Mouse (Mus musculus) heart, adult 11 months (tissue): ENCODE results near the gene Cabp7.
"Not testable (repeated sequence)": the region's sequence is repeated elsewhere in the genome, so short reads cannot be mapped to it uniquely, and the experiment has no call there.

Source experiments
- DNase-seq: peaks from one replicate; pipeline ENCODE4 v3.0.0; 2022

Gene Cabp7

DNA sequence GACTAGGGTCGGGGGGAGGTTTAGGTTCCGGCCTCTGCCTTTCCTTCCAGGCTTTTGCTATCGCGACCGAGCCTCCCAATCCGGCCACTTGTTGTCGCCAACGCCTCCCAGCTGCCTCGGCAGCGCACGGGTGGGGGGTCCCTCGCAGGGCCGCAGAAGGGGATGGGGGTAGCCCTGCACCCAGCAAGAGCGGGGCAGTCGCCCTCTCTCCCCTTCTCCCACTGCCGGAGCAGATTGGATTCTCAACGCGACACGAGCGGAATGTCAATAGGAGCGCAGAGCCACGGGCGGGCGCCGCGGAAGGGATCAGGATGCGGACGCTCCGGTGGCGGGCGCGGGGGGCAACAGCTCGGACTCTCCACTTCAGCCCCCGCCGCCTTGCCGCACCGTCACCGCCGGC lies 609 bp downstream of the Cabp7 start:
- no peak for DNase-seq

DNA sequence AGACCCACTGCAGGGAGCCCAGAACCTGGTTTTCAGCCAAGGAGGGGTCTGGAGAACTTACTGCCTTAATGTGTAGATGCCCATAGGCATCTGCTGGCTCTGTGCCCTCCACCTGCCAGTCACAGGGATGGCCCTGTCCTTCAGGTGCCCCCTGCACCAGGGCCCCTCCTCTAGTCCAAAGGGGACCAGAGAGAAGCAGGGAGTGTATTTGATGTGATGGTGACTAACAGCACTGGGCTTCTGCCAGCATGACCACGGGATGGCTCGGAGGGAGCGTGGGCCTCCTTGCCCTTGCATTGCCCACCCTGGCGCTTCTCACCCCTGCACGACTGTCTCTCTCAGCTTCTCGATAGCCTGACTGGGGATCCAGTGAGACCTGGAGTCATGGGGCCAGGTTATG lies 1.9 kb downstream of the Cabp7 start:
- DNase-seq: peak; percentile 89

DNA sequence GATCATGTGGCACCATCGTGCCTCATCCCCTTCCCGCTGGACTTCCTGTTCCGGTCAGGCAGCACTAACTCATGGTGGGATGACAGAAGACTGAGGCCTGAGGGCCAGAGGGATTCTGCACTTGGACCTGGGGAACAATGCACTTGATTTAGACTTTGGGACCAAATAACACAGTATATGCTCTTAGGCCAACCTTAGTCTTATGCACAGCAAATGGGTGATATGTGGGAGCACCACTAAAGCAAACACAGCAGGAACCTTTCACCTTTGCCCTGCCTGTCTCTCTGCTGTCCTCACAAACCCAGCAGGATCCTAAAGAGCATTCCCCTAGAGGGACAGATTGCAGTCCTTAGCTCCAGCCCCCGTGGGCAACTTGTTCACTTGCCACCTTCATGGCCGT lies 5.8 kb downstream of the Cabp7 start:
- DNase-seq: no peak

DNA sequence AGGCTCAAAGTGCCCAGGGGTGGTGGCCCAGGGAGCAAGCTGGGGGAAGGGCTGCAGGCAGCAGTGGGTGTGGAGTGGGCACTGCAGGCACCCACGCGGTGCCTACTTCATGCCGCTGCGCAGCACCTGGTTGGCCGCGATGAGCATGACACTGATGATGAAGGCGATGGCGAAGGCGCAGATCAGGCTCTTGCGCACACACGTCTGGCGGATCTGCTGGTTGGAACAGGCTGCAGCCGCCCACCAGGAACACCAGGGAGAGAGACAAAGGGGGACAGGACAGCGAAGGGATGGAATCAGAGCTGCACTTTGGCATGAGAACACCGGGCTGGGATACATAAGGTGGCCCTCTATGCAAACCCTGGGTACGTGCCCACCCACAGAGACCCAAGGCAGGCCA lies 7.9 kb downstream of the Cabp7 start:
- DNase-seq: peak; percentile 83

DNA sequence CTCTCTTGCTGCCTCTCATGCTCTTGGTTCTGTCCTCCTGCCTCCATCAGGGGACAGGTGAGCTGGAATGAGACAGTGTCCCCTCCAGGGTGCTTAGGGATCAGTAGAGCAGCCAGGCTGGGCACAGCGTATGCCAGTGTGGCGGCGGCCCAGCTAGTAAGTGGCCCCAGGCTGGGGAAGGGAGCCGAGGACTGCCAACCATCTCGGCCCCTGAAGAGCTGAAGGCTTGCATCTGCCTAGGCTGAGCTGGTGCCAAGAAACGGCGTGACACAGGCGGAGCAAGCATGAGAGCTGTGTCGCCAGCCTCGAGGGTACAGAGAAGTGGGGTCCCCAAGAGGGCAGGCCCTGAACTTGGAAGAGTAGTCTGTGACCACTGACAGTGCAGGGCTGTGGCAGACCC lies 8.9 kb downstream of the Cabp7 start:
- no peak for DNase-seq

DNA sequence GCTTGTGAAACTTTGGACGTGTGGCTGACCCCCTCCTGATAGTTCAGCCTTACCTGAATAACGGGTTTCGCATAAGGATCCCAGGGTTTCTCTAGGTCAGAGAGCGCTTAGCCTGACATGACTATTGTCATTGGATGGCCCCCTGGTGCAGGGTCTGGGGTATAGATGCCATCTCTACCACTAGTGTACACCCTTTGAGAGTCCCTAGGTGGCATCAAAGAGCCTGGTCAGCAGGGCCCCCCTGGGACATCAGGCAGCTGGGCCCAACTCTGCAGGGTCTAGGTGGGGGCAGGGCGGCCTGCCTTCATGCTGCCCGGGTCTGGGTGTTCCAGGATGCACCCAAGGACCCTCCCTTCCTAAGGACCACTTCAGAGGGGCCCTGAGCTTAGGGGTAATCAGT lies 10.2 kb downstream of the Cabp7 start:
- DNase-seq: peak; percentile 83

DNA sequence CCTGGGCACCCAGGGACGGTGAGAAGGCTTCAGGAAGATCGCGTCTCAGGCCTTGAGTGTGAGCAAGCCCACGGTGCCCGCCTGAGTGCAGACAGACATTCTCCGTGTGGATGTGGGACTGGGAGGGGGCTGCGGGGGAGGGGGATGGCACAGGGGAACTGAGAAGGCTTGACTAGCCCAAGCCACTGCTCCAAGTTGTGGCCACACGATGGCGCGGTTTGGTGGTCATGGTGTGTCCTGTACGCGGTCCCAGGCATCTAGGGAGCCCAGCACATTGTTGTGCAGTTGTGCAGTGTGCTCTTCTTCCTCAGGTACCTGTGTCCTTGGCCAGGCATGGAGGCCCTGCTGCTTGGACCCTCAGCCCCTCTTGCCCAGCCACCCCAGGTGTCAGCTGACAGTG lies 12.4 kb downstream of the Cabp7 start:
- DNase-seq: no peak

DNA sequence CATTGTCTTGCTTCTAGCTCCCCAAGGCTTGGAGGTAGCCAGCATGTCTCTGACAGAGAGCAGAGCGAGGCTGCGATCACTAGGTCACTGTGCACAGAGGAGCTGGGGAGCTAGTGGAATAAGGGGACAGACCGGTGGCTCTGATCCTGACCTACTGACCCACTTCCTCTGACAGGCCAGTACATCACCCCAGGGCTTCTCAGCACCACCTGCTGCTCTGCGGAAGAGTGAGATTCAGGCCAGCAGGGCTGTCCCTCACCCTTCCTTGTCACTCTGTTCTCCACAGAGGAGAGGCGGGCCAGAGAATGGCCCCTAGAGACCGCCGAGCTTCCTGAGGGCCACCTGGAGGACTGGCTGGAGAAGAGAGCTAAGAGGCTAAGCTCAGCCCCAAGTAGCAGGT lies 14.8 kb downstream of the Cabp7 start:
- no peak for DNase-seq

DNA sequence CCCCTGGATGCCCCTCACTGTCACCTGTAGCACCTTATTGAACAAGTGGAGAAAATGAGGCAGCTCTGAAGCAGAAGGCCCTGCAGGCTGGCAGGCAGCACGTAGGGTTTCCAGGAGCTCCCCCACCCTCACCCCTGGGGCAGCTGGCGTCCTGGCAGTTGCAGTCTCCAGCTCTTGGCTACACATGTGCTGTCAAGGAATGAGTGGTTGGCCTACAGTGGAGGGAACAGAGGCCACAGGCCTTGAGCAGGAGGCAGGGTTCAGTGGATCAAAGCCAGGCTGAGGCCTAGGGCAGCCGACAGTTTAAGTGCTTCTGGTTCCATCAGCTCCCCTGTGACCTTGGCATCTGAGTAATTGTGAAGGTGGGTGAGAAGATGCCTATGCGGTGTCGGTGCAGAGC lies 15.7 kb downstream of the Cabp7 start:
- DNase-seq: no peak

DNA sequence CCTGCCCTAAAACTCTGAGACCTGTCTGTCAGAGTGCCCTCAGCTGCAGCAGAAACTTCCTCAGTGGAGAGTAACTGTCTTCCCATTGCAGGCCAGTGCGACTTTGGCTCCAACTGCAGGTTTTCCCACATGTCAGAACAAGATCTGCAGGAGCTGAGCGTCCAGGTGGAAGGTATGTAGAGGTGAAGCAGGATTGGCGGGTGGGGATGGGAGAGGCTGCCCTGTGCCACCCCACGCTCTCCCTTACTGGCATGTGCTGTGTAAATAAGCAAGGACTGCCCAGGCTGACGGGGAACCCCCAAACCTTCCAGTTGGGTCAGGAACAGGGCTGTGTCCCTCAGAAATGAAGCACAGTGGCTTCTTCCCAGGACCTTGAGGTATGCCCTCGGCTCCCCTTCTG lies 16.5 kb downstream of the Cabp7 start:
- no peak for DNase-seq

DNA sequence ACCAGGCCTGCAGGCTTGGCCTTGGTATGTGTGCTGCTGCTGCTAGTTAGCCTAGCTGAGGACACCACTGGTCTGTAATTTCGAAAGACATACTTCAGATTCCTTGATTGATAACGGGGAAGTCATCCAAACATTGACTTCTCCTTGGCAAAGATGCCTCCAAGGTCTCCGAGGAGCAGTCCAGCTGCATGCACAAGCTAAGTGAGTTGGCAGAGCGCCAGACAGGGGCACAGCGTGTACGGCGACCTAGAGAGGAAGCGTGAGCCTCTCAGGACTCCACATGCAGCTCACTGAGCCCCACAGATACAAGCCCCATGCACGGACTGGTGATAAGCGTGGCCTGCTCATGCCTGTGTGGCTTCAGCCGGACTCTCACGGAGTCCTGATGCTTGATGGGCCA lies 17.0 kb downstream of the Cabp7 start:
- no peak for DNase-seq

DNA sequence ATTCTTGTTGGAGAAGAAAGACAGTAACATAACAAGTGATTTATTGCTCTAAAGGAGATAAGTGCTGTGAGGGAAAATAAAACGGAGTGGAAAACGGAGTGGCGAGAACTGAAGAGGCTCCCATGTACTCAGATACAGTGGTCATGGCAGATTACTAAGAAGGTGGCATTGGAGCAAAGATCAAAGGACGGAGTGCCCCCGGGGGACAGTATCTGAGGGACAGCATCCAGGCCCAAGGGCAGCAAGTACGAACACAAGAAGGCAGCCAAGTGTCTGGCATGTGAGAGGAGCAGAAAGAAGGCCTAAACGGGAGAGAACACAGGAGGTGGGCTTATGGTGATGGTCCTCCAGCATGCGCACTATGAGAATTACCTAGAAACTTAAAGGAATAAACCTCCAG lies 24.9 kb downstream of the Cabp7 start:
- DNase-seq: no peak

DNA sequence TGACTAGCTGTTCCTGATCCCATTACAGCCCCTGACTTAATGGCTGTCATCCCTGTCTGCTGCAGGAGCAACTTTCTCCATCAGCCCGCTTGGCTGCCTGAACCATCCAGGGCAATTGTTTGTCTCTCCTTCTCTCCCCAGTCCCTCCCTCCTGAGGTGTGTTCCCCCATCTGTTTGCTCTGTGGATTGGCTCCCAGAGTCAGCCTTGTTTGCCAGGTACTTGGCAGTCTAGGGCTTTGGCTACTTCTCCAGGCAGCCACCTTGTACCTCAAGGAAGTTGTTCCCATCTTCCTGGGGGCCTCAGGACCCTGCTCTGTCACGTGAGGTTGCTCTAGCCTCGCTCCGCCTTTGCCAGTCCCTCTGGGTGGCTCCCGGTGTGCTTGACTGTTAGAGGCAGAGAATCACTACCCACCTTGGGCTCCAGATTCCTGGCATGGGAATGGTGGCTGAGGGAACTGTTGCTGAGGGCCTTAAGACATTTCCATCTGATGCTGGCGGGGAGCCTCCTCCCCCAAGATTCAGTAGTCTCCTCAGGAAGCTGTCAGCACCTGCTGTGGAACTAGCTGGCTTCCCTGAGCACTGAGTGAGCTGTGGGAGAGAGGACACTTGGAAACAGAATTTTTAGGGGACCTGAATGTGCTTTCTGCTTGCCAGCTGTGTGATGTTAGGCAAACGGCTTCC lies 25.5 kb downstream of the Cabp7 start:
- peak; percentile 84 for DNase-seq

DNA sequence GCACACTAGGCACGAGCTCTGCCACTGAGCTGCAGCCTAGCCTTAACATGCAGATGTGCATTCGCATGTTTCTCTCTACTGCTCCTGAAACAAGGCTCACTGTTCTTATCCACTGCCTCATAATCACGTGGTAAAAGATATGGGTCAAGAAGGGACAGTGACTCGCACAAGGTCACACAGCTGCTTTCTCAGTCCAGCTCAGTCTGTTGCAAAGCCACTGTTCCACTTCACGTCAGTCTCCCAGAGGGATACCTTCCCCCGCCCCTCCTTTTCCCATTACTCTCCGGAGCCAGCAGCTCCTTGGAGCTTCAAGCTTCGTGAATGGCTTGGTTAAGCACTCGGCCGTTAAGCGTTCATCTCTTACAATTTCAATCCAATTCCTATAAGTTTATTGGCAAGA lies 26.2 kb downstream of the Cabp7 start:
- peak; percentile 85 for DNase-seq

DNA sequence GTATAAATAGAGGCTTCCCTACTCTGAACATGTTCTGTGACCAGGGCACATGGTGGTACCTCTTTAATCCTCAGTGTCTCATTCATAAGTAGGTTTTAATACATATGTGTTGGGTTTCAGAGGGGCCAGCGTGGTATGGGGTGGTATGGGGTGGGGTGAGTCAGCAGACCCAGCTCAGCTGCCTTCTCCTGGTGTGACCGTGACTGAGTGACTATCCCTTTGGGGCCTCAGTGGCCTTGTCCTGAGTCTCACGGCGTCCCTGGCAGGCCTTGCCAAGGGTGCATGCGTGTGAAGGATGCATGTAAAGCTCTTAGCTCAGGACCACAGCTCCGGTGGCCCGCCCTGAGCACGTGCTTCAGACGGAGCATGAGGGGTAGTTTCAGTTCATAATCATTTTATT lies 26.6 kb downstream of the Cabp7 start:
- peak; percentile 81 for DNase-seq

DNA sequence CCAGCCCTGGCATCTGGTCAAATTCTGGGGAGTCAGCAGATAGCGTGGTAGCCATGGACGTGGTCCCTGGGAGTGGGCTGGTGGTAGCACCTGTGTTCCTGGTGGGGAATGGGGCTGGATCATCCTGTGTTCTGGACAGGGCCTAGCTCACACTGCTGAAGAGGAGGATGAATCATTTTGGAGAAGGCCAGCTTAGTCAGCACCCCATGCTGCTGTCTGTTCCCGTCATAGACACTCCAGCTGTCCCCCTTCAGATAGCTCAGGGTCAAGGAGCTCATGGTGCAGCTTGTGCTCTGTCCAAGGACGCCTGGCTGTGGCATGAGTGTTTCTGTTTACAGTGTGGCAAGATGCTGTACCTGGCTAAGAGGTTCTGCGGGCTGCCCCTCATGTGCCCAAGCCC lies 28.0 kb downstream of the Cabp7 start:
- peak; percentile 84 for DNase-seq

DNA sequence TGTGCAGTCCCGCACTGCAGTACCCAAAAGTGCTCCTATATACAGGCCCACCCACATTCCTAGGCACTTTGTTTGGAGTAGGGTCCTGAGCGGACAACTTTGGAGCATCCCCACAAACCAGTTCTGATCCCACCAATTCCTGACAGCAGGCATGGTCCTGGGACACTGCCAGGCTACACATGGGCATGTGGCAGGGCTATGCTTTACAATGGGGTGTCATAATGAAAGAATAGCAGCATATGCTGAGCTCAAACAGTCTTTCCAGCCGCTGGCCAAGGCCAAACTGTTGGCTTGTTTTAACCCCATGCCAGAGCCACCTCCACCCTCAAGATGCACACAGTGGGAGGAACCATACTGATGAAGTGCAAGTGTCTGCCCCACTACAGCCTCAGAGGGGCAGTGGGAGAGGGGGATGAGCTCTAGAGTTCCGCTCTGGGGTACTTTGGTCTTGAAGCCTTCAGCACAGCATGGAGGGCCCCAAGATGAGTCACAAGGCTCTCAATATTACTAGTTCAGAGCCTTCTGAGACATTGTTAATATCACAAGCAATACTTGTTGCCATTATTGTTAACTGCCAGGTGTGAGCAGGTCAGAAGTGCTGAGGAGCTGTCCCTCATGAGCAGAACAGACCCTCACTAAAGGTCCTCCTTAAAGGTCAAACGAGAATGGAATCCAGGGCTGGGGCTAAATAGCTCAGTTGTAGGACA lies 29.9 kb downstream of the Cabp7 start:
- DNase-seq: peak; percentile 85

DNA sequence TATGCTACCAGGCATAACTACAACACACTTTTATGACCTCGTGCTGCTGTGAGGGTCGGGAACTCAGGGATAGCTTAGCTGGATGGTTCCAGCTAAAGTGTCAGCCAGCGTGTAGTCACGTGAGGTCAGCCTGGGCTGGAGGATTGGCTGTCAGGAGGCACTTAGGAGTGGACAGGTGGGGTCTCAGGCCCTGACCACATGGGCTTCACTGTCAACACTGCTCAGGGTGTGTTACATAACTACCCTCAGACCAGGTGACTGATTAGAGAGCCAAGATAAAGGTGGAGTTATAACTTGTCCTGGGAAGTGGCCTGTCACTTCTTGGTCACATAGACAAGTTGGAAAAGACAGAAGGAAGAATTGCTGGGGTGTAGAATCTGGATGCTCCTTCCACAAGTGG lies 31.0 kb downstream of the Cabp7 start:
- peak; percentile 75 for DNase-seq

DNA sequence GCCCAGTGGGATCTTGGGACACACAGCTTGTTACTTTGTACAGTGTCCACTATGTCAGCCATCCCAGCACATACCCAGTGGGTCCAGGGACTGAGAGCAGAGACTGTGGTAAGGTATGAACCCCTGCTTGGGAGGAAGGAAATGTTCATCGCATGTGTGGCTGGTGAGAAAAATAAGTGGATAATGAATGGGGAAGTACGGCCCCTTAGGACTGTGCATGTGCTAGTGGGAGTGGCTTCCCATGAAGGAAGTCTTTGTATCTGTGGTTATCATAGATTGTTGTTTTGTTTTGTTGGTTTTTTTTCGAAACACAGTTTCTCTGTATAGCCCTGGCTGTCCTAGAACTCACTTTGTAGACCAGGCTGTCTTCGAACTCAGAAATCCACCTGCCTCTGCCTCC lies 31.9 kb downstream of the Cabp7 start:
- peak; percentile 85 for DNase-seq

DNA sequence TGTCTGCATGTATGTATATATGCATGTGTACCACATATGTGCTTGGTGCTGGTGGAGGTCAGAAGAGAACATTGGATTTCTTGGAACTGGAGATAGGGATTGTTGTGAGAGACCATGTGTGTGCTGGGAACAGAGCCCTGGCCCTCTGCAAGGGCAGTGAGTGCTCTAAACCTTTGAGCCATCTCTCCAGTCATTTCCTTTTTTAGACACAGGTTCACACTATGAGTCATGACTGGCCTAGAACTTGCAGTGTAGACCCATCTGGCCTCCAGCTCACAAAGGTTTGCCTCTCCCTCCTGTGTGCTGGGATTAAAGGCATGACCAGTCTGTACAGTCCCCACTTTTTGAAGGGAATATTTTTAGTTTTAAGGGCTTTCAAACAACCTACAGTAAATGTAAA lies 33.8 kb downstream of the Cabp7 start:
- DNase-seq: no peak

DNA sequence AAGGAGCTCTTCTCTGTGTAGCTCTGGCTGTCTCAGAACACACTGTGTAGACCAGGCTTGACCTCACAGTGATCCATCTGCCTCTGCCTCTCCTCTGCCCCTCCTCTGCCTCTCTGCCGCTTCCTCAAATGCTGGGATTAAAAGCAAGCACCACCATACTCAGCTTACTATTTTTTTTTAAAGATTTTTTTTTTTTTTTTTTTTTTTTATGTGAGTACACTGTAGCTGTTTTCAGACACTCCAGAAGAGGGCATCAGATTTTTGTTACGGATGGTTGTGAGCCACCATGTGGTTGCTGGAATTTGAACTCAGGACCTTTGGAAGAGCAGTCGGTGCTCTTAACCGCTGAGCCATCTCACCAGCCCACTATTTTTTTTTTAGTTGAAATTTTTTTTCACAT lies 36.4 kb downstream of the Cabp7 start:
- not testable (repeated sequence) for DNase-seq

DNA sequence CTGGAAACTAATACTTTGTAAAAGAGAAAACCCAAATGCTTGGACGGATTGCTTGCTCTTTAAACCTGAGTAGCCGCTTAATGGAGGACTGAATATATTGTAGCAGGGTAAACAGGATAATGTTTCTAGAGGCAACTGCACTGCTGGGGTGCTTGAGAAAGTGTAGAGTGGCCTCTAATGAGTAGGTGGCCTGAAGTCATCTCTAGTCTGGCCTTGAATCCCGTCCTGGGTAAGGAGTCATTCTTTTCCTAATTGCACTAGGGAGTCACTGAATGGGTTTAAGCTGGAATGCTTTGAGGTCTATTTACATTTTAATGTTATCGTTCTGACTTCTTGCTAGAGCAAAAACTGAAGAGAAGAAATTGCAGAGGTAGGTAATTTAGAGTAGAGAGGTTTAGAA lies 41.4 kb downstream of the Cabp7 start:
- no peak for DNase-seq

DNA sequence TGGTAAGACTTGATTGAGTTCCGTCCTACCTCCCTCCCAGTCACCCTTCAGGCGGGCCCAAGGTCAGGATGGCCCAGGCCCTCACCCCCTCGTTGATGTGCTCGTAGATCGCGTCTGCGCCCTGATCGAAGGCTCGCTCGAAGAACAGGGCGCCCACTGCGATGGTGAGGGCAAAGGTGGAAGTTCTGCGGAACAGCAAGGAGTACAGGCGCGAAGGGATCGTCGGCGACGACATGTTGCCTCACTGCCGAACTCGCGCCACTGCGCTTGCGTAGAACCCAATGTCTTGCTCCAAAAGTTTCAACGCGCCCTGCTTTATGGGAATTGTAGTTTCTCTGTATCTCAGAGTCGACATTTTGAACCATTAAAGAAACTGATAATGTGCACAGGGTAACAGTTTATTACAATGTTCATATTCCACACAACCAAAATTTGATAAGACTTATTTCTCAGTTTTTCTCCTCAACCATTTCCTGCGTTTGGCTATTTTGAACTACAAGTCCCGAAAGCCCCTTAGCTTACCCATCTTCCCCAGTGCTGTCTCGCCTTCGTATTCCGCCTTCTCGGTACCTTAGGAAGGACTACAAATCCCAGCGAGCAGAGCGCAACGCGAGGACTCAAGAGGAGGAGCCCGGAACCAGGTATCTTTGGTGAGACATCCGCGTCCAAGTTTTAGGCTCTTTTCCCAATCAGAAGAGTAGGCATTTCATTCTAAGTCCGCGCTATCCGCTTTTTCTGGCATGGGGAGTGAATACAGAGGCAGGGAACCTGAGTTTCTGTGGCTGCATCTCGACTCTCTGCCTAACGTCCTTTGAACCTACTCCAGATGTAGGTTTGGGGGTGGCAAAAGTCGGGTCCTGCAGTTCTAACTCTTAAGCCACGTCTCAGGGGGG lies 42.3 kb downstream of the Cabp7 start, which contains the start of the genes Uqcr10 and Zmat5:
Gene Uqcr10 (minus strand): TSS at position 271 of the 893 bp plus-strand sequence.
Gene Zmat5 (plus strand): TSS at position 607 of the 893 bp plus-strand sequence.
- DNase-seq: peak; percentile 99

DNA sequence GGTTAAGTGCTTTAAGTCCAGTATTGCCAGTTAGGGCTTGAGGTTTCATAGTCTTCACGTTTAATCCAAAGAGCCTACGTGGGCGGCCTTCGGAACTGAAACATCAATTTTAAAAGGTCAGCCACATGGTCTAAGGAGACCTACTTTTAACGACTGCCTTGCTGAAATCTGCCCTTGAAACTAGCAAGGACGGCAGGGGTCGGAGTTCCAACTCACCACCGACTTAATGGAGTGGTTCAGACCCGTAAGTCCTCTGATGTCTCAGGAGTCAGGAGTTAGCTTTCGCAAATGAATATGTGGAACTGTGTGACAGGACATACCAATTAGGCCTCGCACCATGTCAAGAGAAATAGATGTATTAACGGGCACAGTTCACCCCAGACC lies 42.9 kb downstream of the Cabp7 start:
- DNase-seq: no peak
